Mouse (Mus musculus) testis, adult 2 months (tissue): Measurements from ENCODE around the gene Trank1.

Experiments
- CTCF ChIP-seq: fragments of 200-500 bp; IDR thresholded peaks from 2 replicates; pipeline ENCODE4 v1.5.1; 2012; ENCODE audit warnings: low read depth, mild to moderate bottlenecking, inconsistent platforms, low read length, moderate library complexity; ENCODE audit not compliant: control insufficient read depth, insufficient read depth, insufficient replicate concordance
- POLR2A ChIP-seq: fragments of 200-500 bp; IDR thresholded peaks from 2 replicates; pipeline ENCODE4 v1.6.1; 2012; ENCODE audit warnings: low read depth, mild to moderate bottlenecking, inconsistent platforms, low read length, moderate library complexity; ENCODE audit not compliant: control insufficient read depth

DNA sequence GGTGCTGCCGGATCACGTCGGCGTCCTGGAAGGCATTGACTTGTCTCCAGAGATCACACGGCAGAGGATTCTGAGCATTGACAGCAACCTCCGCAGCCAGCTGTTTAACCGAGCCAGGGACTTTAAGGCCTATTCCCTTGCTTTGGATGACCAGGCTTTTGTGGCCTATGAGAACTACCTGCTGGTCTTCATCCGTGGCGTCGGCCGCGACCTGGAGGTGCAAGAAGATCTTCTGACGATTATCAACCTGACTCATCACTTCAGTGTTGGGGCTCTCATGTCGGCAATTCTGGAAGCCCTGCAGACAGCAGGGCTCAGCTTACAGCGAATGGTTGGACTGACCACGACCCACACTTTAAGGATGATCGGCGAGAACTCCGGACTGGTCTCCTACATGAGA lies 39.2 kb upstream of the Trank1 start:
- TF ChIP-seq POLR2A = no peak
- TF ChIP-seq CTCF = no peak
